Mouse (Mus musculus) CH12.LX (cell line): ENCODE measurements around the gene Zfp72. TPM values are rescaled to one million over a fixed set of nuclear protein-coding genes. Genes with fewer than 3 reads are reported as not detected.

Source experiments
- DNase-seq: peaks from one replicate; pipeline ENCODE4 v3.0.0-alpha.2; 2013; ENCODE audit errors: extremely low read depth
- H3K27ac ChIP-seq: 2 replicates; pipeline ENCODE4 v1.5.1; 2012; ENCODE audit warnings: low read depth, mild to moderate bottlenecking, control low read depth, moderate library complexity; ENCODE audit not compliant: insufficient read depth
- H3K27me3 ChIP-seq: replicated peaks from 2 replicates; pipeline ENCODE3; 2012; ENCODE audit warnings: inconsistent platforms
- H3K36me3 ChIP-seq, 2 experiments: replicated peaks in 1 of 2; 2 replicates each; pipeline versions ENCODE3 to v1.6.1; 2012; ENCODE audit warnings: inconsistent platforms in 1 of 2, low read length in 1 of 2, mild to moderate bottlenecking in 1 of 2, mixed read lengths in 1 of 2, moderate library complexity in 1 of 2; ENCODE audit not compliant: control insufficient read depth in 1 of 2, insufficient read depth in 1 of 2
- H3K4me1 ChIP-seq, 2 experiments: 2 replicates each; pipeline ENCODE4 v1.6.1; 2012; ENCODE audit warnings: inconsistent platforms in 1 of 2, moderate library complexity in 1 of 2; ENCODE audit not compliant: insufficient read depth in 2 of 2, control insufficient read depth in 1 of 2
- H3K4me2 ChIP-seq: 2 replicates; pipeline ENCODE4 v1.6.1; 2012; ENCODE audit warnings: low read depth, mild to moderate bottlenecking, control low read depth; ENCODE audit not compliant: poor library complexity, insufficient read depth, severe bottlenecking
- H3K4me3 ChIP-seq, 3 experiments: fragments of 150-350 bp in 1 of 3; sonication (generic) in 1 of 3; replicated peaks in 1 of 3; 2 replicates each; pipeline versions ENCODE3 to v1.5.1; 2011 to 2012; ENCODE audit warnings: low read depth in 2 of 3, low read length in 2 of 3, mild to moderate bottlenecking in 2 of 3, moderate library complexity in 2 of 3, control low read depth in 1 of 3, improper control_type of control experiment in 1 of 3, inconsistent platforms in 1 of 3, mixed read lengths in 1 of 3; ENCODE audit not compliant: poor library complexity in 1 of 3
- H3K79me2 ChIP-seq: replicated peaks from 2 replicates; pipeline ENCODE4 v1.6.1; 2012; ENCODE audit warnings: mild to moderate bottlenecking, moderate library complexity; ENCODE audit not compliant: control insufficient read depth, poor library complexity, insufficient read depth, severe bottlenecking; ENCODE audit errors: extremely low read depth
- H3K9ac ChIP-seq: 2 replicates; pipeline ENCODE4 v1.6.1; 2012; ENCODE audit warnings: low read depth, mild to moderate bottlenecking, control low read depth, moderate library complexity; ENCODE audit not compliant: insufficient read depth
- H3K9me3 ChIP-seq: replicated peaks from 2 replicates; pipeline ENCODE3; 2012; ENCODE audit warnings: low read length, inconsistent platforms, mixed read lengths
- BHLHE40 ChIP-seq: IDR thresholded peaks from 2 replicates; pipeline ENCODE4 v1.6.1; 2011; ENCODE audit warnings: mild to moderate bottlenecking, low read depth, low read length, improper control_type of control experiment
- CHD1 ChIP-seq: IDR thresholded peaks from 2 replicates; pipeline ENCODE4 v1.6.1; 2012; ENCODE audit warnings: low read depth, low read length, improper control_type of control experiment, inconsistent platforms
- CHD2 ChIP-seq: IDR thresholded peaks from 2 replicates; pipeline ENCODE4 v1.6.1; 2011; ENCODE audit warnings: low read length, improper control_type of control experiment
- CTCF ChIP-seq, 2 experiments: IDR thresholded peaks in 1 of 2; conservative IDR thresholded peaks in 1 of 2; 2 replicates each; pipeline ENCODE4 v1.5.1; 2011 to 2012; ENCODE audit warnings: low read depth in 2 of 2, low read length in 2 of 2, improper control_type of control experiment in 1 of 2, inconsistent platforms in 1 of 2, mild to moderate bottlenecking in 1 of 2, moderate library complexity in 1 of 2
- ELF1 ChIP-seq: IDR thresholded peaks from 2 replicates; pipeline ENCODE4 v1.6.1; 2014; ENCODE audit warnings: low read depth, mild to moderate bottlenecking, inconsistent platforms, low read length, improper control_type of control experiment
- EP300 ChIP-seq: IDR thresholded peaks from 2 replicates; pipeline ENCODE4 v1.6.1; 2011; ENCODE audit warnings: low read length, improper control_type of control experiment
- ETS1 ChIP-seq: conservative IDR thresholded peaks from 2 replicates; pipeline ENCODE4 v1.6.1; 2012; ENCODE audit warnings: low read depth, mild to moderate bottlenecking, inconsistent platforms, low read length, improper control_type of control experiment, moderate library complexity
- GABPA ChIP-seq: IDR thresholded peaks from 2 replicates; pipeline ENCODE4 v1.6.1; 2012; ENCODE audit warnings: low read depth, low read length, improper control_type of control experiment, inconsistent platforms; ENCODE audit not compliant: insufficient replicate concordance
- JUND ChIP-seq: conservative IDR thresholded peaks from 2 replicates; pipeline ENCODE4 v1.6.1; 2011; ENCODE audit warnings: low read depth, low read length, improper control_type of control experiment
- KAT2A ChIP-seq: IDR thresholded peaks from 2 replicates; pipeline ENCODE4 v1.6.1; 2012; ENCODE audit warnings: low read length, improper control_type of control experiment, inconsistent platforms; ENCODE audit not compliant: insufficient replicate concordance
- MAFK ChIP-seq: IDR thresholded peaks from 2 replicates; pipeline ENCODE4 v1.6.1; 2011; ENCODE audit warnings: low read length, improper control_type of control experiment; ENCODE audit not compliant: insufficient replicate concordance
- MAX ChIP-seq: IDR thresholded peaks from 2 replicates; pipeline ENCODE4 v1.6.1; 2011; ENCODE audit warnings: low read length, improper control_type of control experiment
- MEF2A ChIP-seq: IDR thresholded peaks from 2 replicates; pipeline ENCODE4 v1.6.1; 2014; ENCODE audit warnings: low read depth, mild to moderate bottlenecking, inconsistent platforms, low read length, improper control_type of control experiment, borderline replicate concordance
- MYC ChIP-seq: IDR thresholded peaks from 2 replicates; pipeline ENCODE4 v1.6.1; 2011; ENCODE audit warnings: low read depth, mild to moderate bottlenecking, improper control_type of control experiment, low read length
- NELFE ChIP-seq: IDR thresholded peaks from 2 replicates; pipeline ENCODE4 v1.6.1; 2011; ENCODE audit warnings: low read depth, low read length, improper control_type of control experiment
- NRF1 ChIP-seq: IDR thresholded peaks from 2 replicates; pipeline ENCODE4 v1.6.1; 2014; ENCODE audit warnings: low read depth, mild to moderate bottlenecking, inconsistent platforms, low read length, improper control_type of control experiment, moderate library complexity
- POLR2A ChIP-seq: IDR thresholded peaks from 2 replicates; pipeline ENCODE4 v1.6.1; 2011; ENCODE audit warnings: low read depth, mild to moderate bottlenecking, improper control_type of control experiment, low read length
- POLR2AphosphoS2 ChIP-seq: IDR thresholded peaks from 2 replicates; pipeline ENCODE4 v1.6.1; 2011; ENCODE audit warnings: low read depth, low read length, improper control_type of control experiment
- RAD21 ChIP-seq: IDR thresholded peaks from 2 replicates; pipeline ENCODE4 v1.6.1; 2011; ENCODE audit warnings: low read depth, mild to moderate bottlenecking, low read length, improper control_type of control experiment, moderate library complexity
- SMC3 ChIP-seq: IDR thresholded peaks from 2 replicates; pipeline ENCODE4 v1.6.1; 2011; ENCODE audit warnings: low read depth, low read length, improper control_type of control experiment
- USF1 ChIP-seq: IDR thresholded peaks from 2 replicates; pipeline ENCODE4 v1.6.1; 2014; ENCODE audit warnings: low read depth, mild to moderate bottlenecking, inconsistent platforms, low read length, improper control_type of control experiment
- ZC3H11A ChIP-seq: IDR thresholded peaks from 2 replicates; pipeline ENCODE4 v1.6.1; 2012; ENCODE audit warnings: low read depth, mild to moderate bottlenecking, inconsistent platforms, low read length, improper control_type of control experiment
- ZKSCAN1 ChIP-seq: IDR thresholded peaks from 2 replicates; pipeline ENCODE4 v1.6.1; 2012; ENCODE audit warnings: low read depth, inconsistent platforms, low read length, improper control_type of control experiment, borderline replicate concordance
- dilution Hi-C: fragments of 300-500 bp; cut with MboI; formaldehyde crosslinking; loops from 2 replicates; pipeline ENCODE4 v1.14.3; 2020; ENCODE audit warnings: low sequenced_read_pairs; ENCODE audit not compliant: extremely low pct_unique_long_range_greater_than_20kb, extremely low pct_ligation_motif_present
- in situ Hi-C: fragments of 300-500 bp; cut with MboI; formaldehyde crosslinking; loops from 3 replicates; pipeline ENCODE4 v1.14.3; 2019; ENCODE audit warnings: low sequenced_read_pairs, low pct_ligation_motif_present, low pct_unique_long_range_greater_than_20kb, mixed read lengths
- polyA plus RNA-seq: library from polyadenylated mRNA; unstranded; fragments of >175 nt; gene quantifications from 2 replicates; pipeline ENCODE4 v1.2.1, GENCODE M21; 2012; ENCODE audit warnings: low read depth; ENCODE audit not compliant: insufficient read length
- total RNA-seq, 2 experiments: library from RNA; depleted of rRNA; stranded (reverse); fragments of 300-350 nt in 1 of 2; fragments of >200 nt in 1 of 2; gene quantifications; 2 replicates each; pipeline ENCODE4 v1.2.3; 2012 to 2014

The Zfp72 gene
- total and polyA plus RNA-seq, 3 experiments: 0.85 to 8.5 (median 3.0) TPM

DNA sequence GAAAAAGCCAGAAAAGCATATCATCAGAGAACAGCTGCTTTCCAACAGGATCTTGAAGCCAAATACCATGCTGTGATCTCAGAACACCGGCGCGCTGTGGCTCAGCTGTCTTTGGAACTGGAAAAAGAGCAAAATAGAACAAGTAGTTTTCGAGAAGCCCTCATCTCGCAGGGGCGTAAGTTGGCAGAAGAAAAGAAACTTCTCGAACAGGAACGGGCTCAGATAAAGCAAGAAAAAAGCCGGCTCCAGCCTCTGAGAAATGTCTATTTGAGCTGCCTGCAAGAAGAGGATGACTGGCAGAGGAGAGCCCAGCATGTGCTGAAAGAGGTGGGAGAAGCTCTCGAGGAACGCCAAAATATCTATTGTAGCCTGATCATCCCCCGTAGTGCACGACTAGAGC lies 34.1 kb downstream of the Zfp72 start:
- in situ Hi-C loops: no loop called here
- Histone ChIP-seq H3K36me3 (peaks cover 50 to 82% of the 10 kb centered on the region in 2 experiments), H3K79me2 (peaks cover 17% of the 10 kb centered on the region)

DNA sequence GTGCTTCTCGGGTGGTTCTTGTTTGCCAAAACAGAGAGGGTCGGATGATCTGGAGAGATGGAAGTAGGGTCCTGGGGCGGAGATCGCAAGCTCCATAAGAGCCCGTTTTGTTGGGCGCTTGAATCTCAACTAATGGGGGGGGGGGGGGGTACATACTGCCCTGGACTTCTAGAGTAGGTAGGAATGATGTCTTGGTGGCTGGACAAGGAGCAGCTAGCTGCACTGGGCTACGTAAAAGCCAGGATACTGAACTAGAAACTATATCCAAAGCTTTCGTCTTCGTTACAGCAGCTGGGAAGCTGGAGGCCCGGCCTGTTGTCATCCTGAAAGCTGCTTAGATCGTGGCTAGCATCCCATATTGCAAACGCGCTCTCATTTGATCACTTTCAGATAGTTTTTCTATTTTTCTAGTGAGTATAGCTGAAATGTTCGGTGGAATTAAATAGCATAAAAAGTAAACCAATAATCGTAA lies 40.2 kb downstream of the Zfp72 start:
- H3K27ac ChIP-seq: no peak overlapping the region
- H3K4me3 ChIP-seq: peak overlapping the region; percentile 70 to 91 (median 82)
- peak overlapping the region; percentile 80 for H3K9ac ChIP-seq
- H3K79me2 ChIP-seq: peaks cover 50% of the 10 kb centered on the region
- TF ChIP-seq ELF1: 0 out of 2 replicates have a peak, but pooled peaks have one; percentile 1
- TF ChIP-seq BHLHE40: no peak
- TF ChIP-seq CHD1: 0 out of 2 replicates have a peak, but pooled peaks have one; percentile 33
- no peak for TF ChIP-seq EP300
- 0 out of 2 replicates have a peak, but pooled peaks have one; percentile 65 for TF ChIP-seq POLR2A
- TF ChIP-seq POLR2AphosphoS2: no peak; the same call in 1 of the 2 replicates
- in situ Hi-C loops (no loop called here), dilution Hi-C loops (no loop called here)
- DNase-seq: peak; percentile 31
- H3K4me2 ChIP-seq: no peak overlapping the region
- no peaks in the 10 kb centered on the region for H3K27me3 ChIP-seq
- peaks cover 16 to 25% of the 10 kb centered on the region in 2 experiments for H3K36me3 ChIP-seq
- no peaks in the 10 kb centered on the region for H3K9me3 ChIP-seq
- peaks cover 0 to 40% of the 10 kb centered on the region in 2 experiments; a peak in 3 of 4 replicates for H3K4me1 ChIP-seq

More for the DNA sequence above, 34.1 kb downstream of the Zfp72 start:
- TF ChIP-seq NRF1 (no peak), CTCF (conservative IDR thresholded peaks at IDR 0.05 in 1 of 2, IDR thresholded peaks at IDR 0.05 in 1 of 2; ENCODE audit: low read depth in 2 of 2, low read length in 2 of 2) (no peak), MAFK (no peak), ZC3H11A (no peak), CHD1 (no peak), BHLHE40 (no peak), KAT2A (no peak), SMC3 (no peak), JUND (no peak), CHD2 (no peak), MYC (no peak), RAD21 (no peak), GABPA (no peak), MAX (no peak), USF1 (no peak), EP300 (no peak), NELFE (no peak), ZKSCAN1 (no peak), MEF2A (no peak), ETS1 (no peak)
- Histone ChIP-seq H3K9ac (no peak overlapping the region), H3K4me1 (peaks cover 0 to 11% of the 10 kb centered on the region in 2 experiments; a peak in 2 of 4 replicates), H3K9me3 (no peaks in the 10 kb centered on the region), H3K4me2 (no peak overlapping the region), H3K27me3 (no peaks in the 10 kb centered on the region), H3K4me3 (no peak overlapping the region), H3K27ac (no peak overlapping the region)
- dilution Hi-C loops: no loop called here
- DNase-seq: no peak
